Mouse (Mus musculus): ENCODE data around the gene Flvcr2. TPM values are rescaled to one million over a fixed set of nuclear protein-coding genes. Genes with fewer than 3 reads are reported as not detected.

Flvcr2 gene
- total and polyA plus RNA-seq, 3 experiments = 0.04 to 0.17 TPM; not detected in 1

DNA sequence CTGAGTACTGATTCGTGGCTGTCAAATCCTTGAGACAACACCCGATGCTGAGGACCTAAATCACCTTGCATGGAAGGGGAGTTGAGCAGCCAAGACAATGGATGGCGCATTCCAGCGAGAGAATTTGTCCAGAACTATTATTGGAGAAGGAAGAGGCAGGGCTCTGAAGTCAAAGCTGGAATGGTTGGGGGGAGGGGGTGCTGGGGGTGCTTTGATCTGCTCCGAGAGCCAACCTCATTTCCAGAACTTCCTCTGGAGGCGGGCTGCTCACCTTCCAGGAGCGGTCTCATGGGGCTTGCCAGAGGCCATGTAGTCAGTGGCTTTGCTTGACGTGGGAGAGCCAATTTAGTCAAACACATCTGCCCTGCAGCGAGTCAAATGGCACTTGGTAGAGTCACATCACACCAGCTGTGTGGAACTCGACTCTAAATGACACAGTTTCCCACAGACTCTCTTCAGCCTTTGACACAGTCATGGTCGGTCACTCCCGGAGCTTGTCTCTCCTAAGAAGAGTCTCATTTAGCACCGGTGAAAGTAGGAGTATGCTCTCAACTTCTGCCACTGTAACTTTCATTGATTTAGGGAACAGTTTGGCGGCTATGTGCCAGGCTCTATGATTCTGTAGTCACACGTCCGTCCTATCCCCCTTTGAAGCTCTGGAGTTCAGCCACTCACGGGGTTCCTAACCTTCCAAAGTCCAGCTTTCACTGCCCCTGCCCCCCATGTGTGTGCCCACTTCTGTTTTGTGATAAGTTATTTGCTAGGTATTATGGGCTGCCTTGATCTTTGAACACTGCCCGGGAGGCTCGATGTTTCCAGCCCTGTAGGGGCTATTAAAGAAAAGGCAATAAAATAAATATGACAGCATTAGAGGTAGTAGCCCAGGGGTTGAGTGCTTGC, 38.8 kb downstream of the Flvcr2 start:
- H3K27ac ChIP-seq (ENCODE audit: insufficient read depth, low read depth) = no peak overlapping the region
- in situ Hi-C loops (cut with MboI; ENCODE audit: low pct_ligation_motif_present, low pct_unique_long_range_greater_than_20kb, low sequenced_read_pairs) (no loop called here), dilution Hi-C loops (cut with MboI; ENCODE audit: extremely low pct_ligation_motif_present, extremely low pct_unique_long_range_greater_than_20kb, low sequenced_read_pairs) (no loop called here)
- H3K9me3 ChIP-seq (replicated peaks; ENCODE audit: low read length) = no peaks in the 10 kb centered on the region
- no peak overlapping the region for H3K4me2 ChIP-seq (ENCODE audit: insufficient read depth, low read depth, poor library complexity, severe bottlenecking)
- no peak for TF ChIP-seq BHLHE40 (IDR thresholded peaks at IDR 0.05; ENCODE audit: low read depth, low read length)
- no peak for TF ChIP-seq PAX5 (IDR thresholded peaks at IDR 0.05; ENCODE audit: low read length)
- TF ChIP-seq RCOR1 (conservative IDR thresholded peaks at IDR 0.05; ENCODE audit: low read depth, low read length) = no peak
- no peak for TF ChIP-seq POLR2AphosphoS2 (IDR thresholded peaks at IDR 0.05; ENCODE audit: low read depth, low read length)
- no peak for TF ChIP-seq E2F4 (IDR thresholded peaks at IDR 0.05; ENCODE audit: insufficient replicate concordance, low read depth, low read length)
- no peak for TF ChIP-seq NRF1 (IDR thresholded peaks at IDR 0.05; ENCODE audit: low read depth, low read length)
- TF ChIP-seq MAFK (IDR thresholded peaks at IDR 0.05; ENCODE audit: insufficient replicate concordance, low read length) = no peak
- no peak for TF ChIP-seq TBP (conservative IDR thresholded peaks at IDR 0.05; ENCODE audit: low read depth, low read length)
- TF ChIP-seq MAX (IDR thresholded peaks at IDR 0.05; ENCODE audit: low read length) = no peak
- no peak for TF ChIP-seq HCFC1 (IDR thresholded peaks at IDR 0.05; ENCODE audit: low read depth, low read length)
- no peak for TF ChIP-seq MYC (IDR thresholded peaks at IDR 0.05; ENCODE audit: low read depth, low read length)
- no peak for TF ChIP-seq ETS1 (conservative IDR thresholded peaks at IDR 0.05; ENCODE audit: low read depth, low read length)
- TF ChIP-seq KAT2A (IDR thresholded peaks at IDR 0.05; ENCODE audit: insufficient replicate concordance, low read length) = no peak
- TF ChIP-seq SIN3A (IDR thresholded peaks at IDR 0.05; ENCODE audit: low read length) = no peak
- TF ChIP-seq ZKSCAN1 (IDR thresholded peaks at IDR 0.05; ENCODE audit: borderline replicate concordance, low read depth, low read length) = no peak
- TF ChIP-seq TCF12 (IDR thresholded peaks at IDR 0.05; ENCODE audit: low read depth, low read length) = no peak
- no peak for TF ChIP-seq CHD2 (IDR thresholded peaks at IDR 0.05; ENCODE audit: low read length)
- no peak for TF ChIP-seq ELF1 (IDR thresholded peaks at IDR 0.05; ENCODE audit: low read depth, low read length)
- TF ChIP-seq JUND (conservative IDR thresholded peaks at IDR 0.05; ENCODE audit: low read depth, low read length) = no peak
- no peaks in the 10 kb centered on the region for H3K4me1 ChIP-seq (ENCODE audit: control insufficient read depth in 1 of 2, insufficient read depth in 2 of 2)
- H3K9ac ChIP-seq (ENCODE audit: insufficient read depth, low read depth) = no peak overlapping the region
- H3K79me2 ChIP-seq (replicated peaks; ENCODE audit: control insufficient read depth, extremely low read depth, insufficient read depth, poor library complexity, severe bottlenecking) = no peaks in the 10 kb centered on the region
- DNase-seq (ENCODE audit: extremely low read depth) = no peak
- no peak overlapping the region for H3K4me3 ChIP-seq (replicated peaks in 1 of 3; ENCODE audit: low read depth in 2 of 3, low read length in 2 of 3, poor library complexity in 1 of 3)
- no peaks in the 10 kb centered on the region for H3K27me3 ChIP-seq (replicated peaks)
- no peaks in the 10 kb centered on the region for H3K36me3 ChIP-seq (replicated peaks in 1 of 2; ENCODE audit: control insufficient read depth in 1 of 2, insufficient read depth in 1 of 2, low read length in 1 of 2)

GRCm38 (mm10) chr12:85792158-85792557, 45.8 kb downstream of the Flvcr2 start:
- Histone ChIP-seq H3K4me2 (ENCODE audit: insufficient read depth, low read depth, poor library complexity, severe bottlenecking) (no peak overlapping the region), H3K9me3 (replicated peaks; ENCODE audit: low read length) (no peaks in the 10 kb centered on the region), H3K36me3 (replicated peaks in 1 of 2; ENCODE audit: control insufficient read depth in 1 of 2, insufficient read depth in 1 of 2, low read length in 1 of 2) (no peaks in the 10 kb centered on the region), H3K79me2 (replicated peaks; ENCODE audit: control insufficient read depth, extremely low read depth, insufficient read depth, poor library complexity, severe bottlenecking) (no peaks in the 10 kb centered on the region), H3K27ac (ENCODE audit: insufficient read depth, low read depth) (no peak overlapping the region), H3K4me1 (ENCODE audit: control insufficient read depth in 1 of 2, insufficient read depth in 2 of 2) (no peaks in the 10 kb centered on the region), H3K27me3 (replicated peaks) (no peaks in the 10 kb centered on the region), H3K4me3 (replicated peaks in 1 of 3; ENCODE audit: low read depth in 2 of 3, low read length in 2 of 3, poor library complexity in 1 of 3) (no peak overlapping the region), H3K9ac (ENCODE audit: insufficient read depth, low read depth) (no peak overlapping the region)
- DNase-seq (ENCODE audit: extremely low read depth) = no peak
- TF ChIP-seq ZC3H11A (IDR thresholded peaks at IDR 0.05; ENCODE audit: low read depth, low read length) = no peak
- no peak for TF ChIP-seq NELFE (IDR thresholded peaks at IDR 0.05; ENCODE audit: low read depth, low read length)
- TF ChIP-seq MYC (IDR thresholded peaks at IDR 0.05; ENCODE audit: low read depth, low read length) = no peak
- no peak for TF ChIP-seq NRF1 (IDR thresholded peaks at IDR 0.05; ENCODE audit: low read depth, low read length)
- no peak for TF ChIP-seq TCF12 (IDR thresholded peaks at IDR 0.05; ENCODE audit: low read depth, low read length)
- TF ChIP-seq CHD1 (IDR thresholded peaks at IDR 0.05; ENCODE audit: low read depth, low read length) = no peak
- TF ChIP-seq POLR2AphosphoS2 (IDR thresholded peaks at IDR 0.05; ENCODE audit: low read depth, low read length) = no peak
- no peak for TF ChIP-seq POLR2A (IDR thresholded peaks at IDR 0.05; ENCODE audit: low read depth, low read length)
- TF ChIP-seq MAX (IDR thresholded peaks at IDR 0.05; ENCODE audit: low read length) = no peak
- no peak for TF ChIP-seq ZKSCAN1 (IDR thresholded peaks at IDR 0.05; ENCODE audit: borderline replicate concordance, low read depth, low read length)
- dilution Hi-C loops (cut with MboI; ENCODE audit: extremely low pct_ligation_motif_present, extremely low pct_unique_long_range_greater_than_20kb, low sequenced_read_pairs) = no loop called here
- in situ Hi-C loops (cut with MboI; ENCODE audit: low pct_ligation_motif_present, low pct_unique_long_range_greater_than_20kb, low sequenced_read_pairs) = no loop called here
